Mouse (Mus musculus) intestine, embryonic 15.5 days (tissue): ENCODE measurements around the gene Gm29427. TPM values are rescaled to one million over a fixed set of nuclear protein-coding genes. Genes with fewer than 3 reads are reported as not detected.

ENCODE experiments used
- ATAC-seq: fragments of 200-750 bp; cut with Nextera tagmentation; 2 replicates; pipeline ENCODE4 v1.8.0; 2017; ENCODE audit warnings: moderate TSS enrichment, moderate library complexity
- H3K27ac ChIP-seq: fragments of 300-500 bp; sonication (generic); 2 replicates; pipeline ENCODE4 v1.5.1; 2015; ENCODE audit warnings: mild to moderate bottlenecking, inconsistent platforms
- H3K27me3 ChIP-seq: fragments of 300-500 bp; sonication (generic); replicated peaks from 2 replicates; pipeline ENCODE4 v1.6.1; 2015; ENCODE audit warnings: inconsistent platforms
- H3K36me3 ChIP-seq: fragments of 300-500 bp; sonication (generic); 2 replicates; pipeline ENCODE4 v1.6.1; 2015; ENCODE audit warnings: inconsistent platforms
- H3K4me1 ChIP-seq: fragments of 300-500 bp; sonication (generic); replicated peaks from 2 replicates; pipeline ENCODE4 v1.6.1; 2015; ENCODE audit warnings: inconsistent platforms
- H3K4me2 ChIP-seq: fragments of 300-500 bp; sonication (generic); replicated peaks from 2 replicates; pipeline ENCODE4 v1.6.1; 2015; ENCODE audit warnings: mild to moderate bottlenecking, inconsistent platforms
- H3K4me3 ChIP-seq: fragments of 300-500 bp; sonication (generic); replicated peaks from 2 replicates; pipeline ENCODE4 v1.5.1; 2015; ENCODE audit warnings: inconsistent platforms
- H3K9ac ChIP-seq: fragments of 300-500 bp; sonication (generic); 2 replicates; pipeline ENCODE4 v1.6.1; 2015; ENCODE audit warnings: inconsistent platforms
- H3K9me3 ChIP-seq: fragments of 300-500 bp; sonication (generic); 2 replicates; pipeline ENCODE4 v1.6.1; 2016; ENCODE audit warnings: inconsistent platforms
- WGBS: fragments of 180-500 bp; shearing (Covaris S2); methylation state at CpG from one replicate; pipeline ENCODE4 v1.1.7; 2015; 5-methylcytosine and 5-hydroxymethylcytosine counted together
- polyA plus RNA-seq: library from polyadenylated mRNA; unstranded; fragments of >200 nt; fragmentation: Nextera tagmentation; extraction: Ambion mirVana; gene quantifications from 2 replicates; pipeline ENCODE4 v1.2.1, GENCODE M21; 2015

Gene Gm29427
- polyA plus RNA-seq, 1 experiment from 2014 or later, result not detected

DNA sequence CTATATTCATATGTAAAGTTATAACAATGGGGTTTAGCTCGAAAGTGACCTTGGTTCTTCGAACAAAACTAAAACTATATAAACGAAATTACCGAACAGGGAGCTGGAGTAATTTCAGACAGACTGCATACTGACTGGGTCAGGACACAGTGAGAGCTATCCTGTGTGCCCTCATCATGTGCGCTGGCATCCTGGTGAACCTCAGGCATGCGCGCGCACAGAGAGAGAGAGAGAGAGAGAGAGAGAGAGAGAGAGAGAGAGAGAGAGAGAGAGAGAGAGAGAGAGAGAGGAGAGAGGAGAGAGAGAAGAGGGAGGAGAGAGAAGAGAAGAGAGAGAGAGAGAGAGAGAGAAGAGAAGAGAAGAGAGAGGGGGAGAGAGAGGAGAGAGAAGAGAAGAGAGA is 82.3 kb downstream of the Gm29427 start:
- Histone ChIP-seq H3K36me3 (no peaks in the 10 kb centered on the region), H3K9ac (no peak overlapping the region), H3K4me2 (no peak overlapping the region), H3K27me3 (no peaks in the 10 kb centered on the region), H3K4me1 (no peaks in the 10 kb centered on the region), H3K27ac (no peak overlapping the region), H3K4me3 (no peak overlapping the region), H3K9me3 (no peaks in the 10 kb centered on the region)
- no peak for ATAC-seq
- 77% methylated on average over 8 of the region's 8 CpGs for WGBS

DNA sequence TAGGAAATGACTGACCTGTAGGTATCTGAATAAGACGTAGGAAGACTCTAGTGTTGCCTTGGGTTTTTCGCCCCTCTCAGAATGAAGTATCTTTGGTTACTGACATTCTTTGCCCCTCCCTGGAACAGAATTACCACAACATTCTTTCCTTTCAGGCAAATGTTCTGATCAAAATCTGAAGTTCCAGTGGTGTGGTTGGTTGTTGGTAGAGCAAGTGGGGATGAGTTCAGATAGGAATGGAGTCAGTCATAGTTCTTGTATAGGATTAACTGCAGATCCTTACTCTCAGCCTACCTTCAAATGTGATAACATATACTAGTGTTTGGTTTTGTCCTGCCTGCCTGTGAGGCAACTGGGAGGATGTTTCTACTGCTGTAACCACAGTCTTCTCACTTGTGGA is 86.1 kb downstream of the Gm29427 start, which contains the start of gene Zp3r:
Gene Zp3r (minus strand): TSS at position 101 of the 400 bp plus-strand sequence.
- Histone ChIP-seq H3K4me2 (no peak within 1 kb of the TSS), H3K9me3 (no peaks in the 10 kb centered on the region), H3K9ac (no peak within 1 kb of the TSS), H3K4me3 (no peak within 1 kb of the TSS), H3K4me1 (no peaks in the 10 kb centered on the region), H3K27ac (no peak within 1 kb of the TSS), H3K27me3 (no peaks in the 10 kb centered on the region), H3K36me3 (no peaks in the 10 kb centered on the region)
- ATAC-seq, result no peak
- 87% methylated on average over 2 of the region's 2 CpGs for WGBS

Other genes with a start within 250 kb of the Gm29427 start
- gene Zp3r, start 86.2 kb downstream of the Gm29427 start, polyA plus RNA-seq, result 0.10 TPM in 1 of 2 replicates, not detected in the other
- 2.4 and 2.6 TPM in 2 replicates for gene C4bp, start 54.2 kb downstream of the Gm29427 start, polyA plus RNA-seq
- 10.2 and 10.5 TPM in 2 replicates for gene Yod1, start 1.5 kb upstream of the Gm29427 start, polyA plus RNA-seq
- 10.8 and 11.2 TPM in 2 replicates for gene Pfkfb2, start 13.5 kb upstream of the Gm29427 start, polyA plus RNA-seq
- 58.1 and 62.2 TPM in 2 replicates for gene AA986860, start 16.2 kb upstream of the Gm29427 start, polyA plus RNA-seq
- 0.18 and 0.21 TPM in 2 replicates for gene Fcamr, start 85.1 kb upstream of the Gm29427 start, polyA plus RNA-seq
- 0.96 and 2.5 TPM in 2 replicates for gene Pigr, start 110.9 kb upstream of the Gm29427 start, polyA plus RNA-seq
- 2.8 and 5.7 TPM in 2 replicates for gene Fcmr, start 149.9 kb upstream of the Gm29427 start, polyA plus RNA-seq
- gene Il24, start 171.7 kb upstream of the Gm29427 start, polyA plus RNA-seq, result not detected in 2 replicates
- gene Il20, start 195.7 kb upstream of the Gm29427 start, polyA plus RNA-seq, result not detected in 2 replicates
- gene Il19, start 224.3 kb upstream of the Gm29427 start, polyA plus RNA-seq, result 0.20 and 0.33 TPM in 2 replicates